In the genomic region with DNA sequence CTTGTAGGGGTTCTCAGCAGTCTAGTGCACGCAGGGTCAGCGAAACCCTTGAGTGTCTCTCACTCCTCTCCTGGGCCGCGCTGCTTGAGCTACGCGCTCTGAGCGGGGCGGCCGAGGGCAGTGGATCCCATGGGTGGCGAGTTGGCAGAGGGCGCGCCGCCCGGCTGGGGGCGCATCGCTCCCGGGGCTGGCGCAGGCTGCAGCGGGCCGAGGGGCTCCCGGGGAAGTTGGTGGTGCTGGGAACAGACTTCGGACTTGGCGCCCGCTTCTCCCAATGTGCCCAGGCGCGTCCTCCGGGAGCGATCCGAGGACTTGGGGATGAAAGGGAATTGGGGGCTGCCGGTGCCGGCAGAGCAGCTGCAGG, we compare ENCODE assay signal across 8 mouse cellular contexts. TPM values are rescaled to one million over a fixed set of nuclear protein-coding genes. Genes with fewer than 3 reads are reported as not detected.
DNase-seq lines count a peak whose midpoint lies in the region; ATAC-seq and TF ChIP-seq lines count a peak whose summit lies in the region.

No protein-coding gene starts in this region.

- H3K9ac ChIP-seq in kidney, embryonic 14.5 days (ENCODE audit: low read depth, low read length): peak overlapping the region; percentile 65
- H3K9ac ChIP-seq in limb, embryonic 14.5 days (ENCODE audit: low read depth, low read length, severe bottlenecking): peak overlapping the region; percentile 66

- H3K4me2 ChIP-seq in kidney, embryonic 14.5 days (replicated peaks; ENCODE audit: low read depth, low read length): peak overlapping the region; percentile 99
- H3K4me2 ChIP-seq in limb, embryonic 14.5 days (replicated peaks; ENCODE audit: low read depth, low read length, severe bottlenecking): peak overlapping the region; percentile 95

- DNase-seq in kidney, postnatal 25 days: no peak
- DNase-seq in heart, embryonic 10.5 days (ENCODE audit: low spot score): no peak
- peak; percentile 21 for DNase-seq in limb, embryonic 14.5 days (ENCODE audit: low spot score)
- peak; percentile 57 for DNase-seq in right cerebral cortex, postnatal 4 days
- DNase-seq in cerebellum, adult 18-20 months: no peak

- no peak overlapping the region for H3K27ac ChIP-seq in kidney, embryonic 14.5 days (ENCODE audit: low read depth, low read length)
- no peak overlapping the region for H3K27ac ChIP-seq in brown adipose tissue, adult 24 weeks (replicated peaks; ENCODE audit: low read depth, low read length)
- peak overlapping the region; percentile 81 for H3K27ac ChIP-seq in heart, embryonic 10.5 days
- 0 out of 2 replicates have a peak overlapping the region, but pooled peaks have one; percentile 5 for H3K27ac ChIP-seq in limb, embryonic 14.5 days (replicated peaks; ENCODE audit: low read depth, low read length)

- peak overlapping the region; percentile 70 for H3K4me3 ChIP-seq in kidney, embryonic 14.5 days (ENCODE audit: low read length)
- peak overlapping the region; percentile 24 for H3K4me3 ChIP-seq in brown adipose tissue, adult 24 weeks (ENCODE audit: insufficient read depth, low read depth, low read length)
- H3K4me3 ChIP-seq in heart, embryonic 10.5 days: peak overlapping the region; percentile 81
- peak overlapping the region; percentile 64 for H3K4me3 ChIP-seq in limb, embryonic 14.5 days (replicated peaks; ENCODE audit: low read length)

- H3K27me3 ChIP-seq in kidney, embryonic 14.5 days (ENCODE audit: control insufficient read depth, insufficient read depth, low read length): peaks cover 44% of the 10 kb centered on the region
- peaks cover 49% of the 10 kb centered on the region for H3K27me3 ChIP-seq in heart, embryonic 10.5 days (ENCODE audit: insufficient read depth, poor library complexity, severe bottlenecking)
- H3K27me3 ChIP-seq in limb, embryonic 14.5 days (ENCODE audit: control insufficient read depth, insufficient read depth, low read length): peaks cover 29% of the 10 kb centered on the region

- H3K4me1 ChIP-seq in kidney, embryonic 14.5 days (ENCODE audit: control insufficient read depth, insufficient read depth, low read length): no peaks in the 10 kb centered on the region; the same call in 1 of the 2 replicates
- no peaks in the 10 kb centered on the region for H3K4me1 ChIP-seq in brown adipose tissue, adult 24 weeks (ENCODE audit: control insufficient read depth, insufficient read depth, insufficient read length, low read length)
- H3K4me1 ChIP-seq in heart, embryonic 10.5 days: peaks cover 8% of the 10 kb centered on the region; the same call in 1 of the 2 replicates
- H3K4me1 ChIP-seq in limb, embryonic 14.5 days (ENCODE audit: control insufficient read depth, insufficient read depth, low read length): 0 out of 2 replicates have a peak, but pooled peaks cover 4% of the 10 kb centered on the region

- no peaks in the 10 kb centered on the region for H3K36me3 ChIP-seq in kidney, embryonic 14.5 days (ENCODE audit: control insufficient read depth, insufficient read depth, low read length)
- no peaks in the 10 kb centered on the region for H3K36me3 ChIP-seq in heart, embryonic 10.5 days
- H3K36me3 ChIP-seq in limb, embryonic 14.5 days (ENCODE audit: control insufficient read depth, insufficient read depth, low read length): no peaks in the 10 kb centered on the region

- ATAC-seq in kidney, embryonic 14.5 days (ENCODE audit: low FRiP score, low TSS enrichment): peak; percentile 84
- peak; percentile 44 for ATAC-seq in limb, embryonic 14.5 days (ENCODE audit: low FRiP score, low read depth)
- ATAC-seq in CD4-positive, CD25-positive, alpha-beta regulatory T cell, adult 4 months: no peak

- H3K9me3 ChIP-seq in kidney, embryonic 14.5 days (ENCODE audit: control insufficient read depth, low read length): no peaks in the 10 kb centered on the region
- no peaks in the 10 kb centered on the region for H3K9me3 ChIP-seq in heart, embryonic 10.5 days
- no peaks in the 10 kb centered on the region for H3K9me3 ChIP-seq in limb, embryonic 14.5 days (ENCODE audit: control insufficient read depth, low read length)

- WGBS in kidney, embryonic 14.5 days: under 1% methylated on average over 31 of the region's 31 CpGs
- WGBS in heart, embryonic 10.5 days: 1% methylated on average over 31 of the region's 31 CpGs
- WGBS in limb, embryonic 14.5 days: under 1% methylated on average over 30 of the region's 31 CpGs

- no peak for TF ChIP-seq POLR2A in limb, embryonic 14.5 days (IDR thresholded peaks at IDR 0.05; ENCODE audit: borderline replicate concordance, extremely low read depth, insufficient read depth, insufficient read length)

RNA-seq across cellular contexts. Expression of a gene that starts 0.5 kb away (rescaled TPM):
- polyA plus RNA-seq in kidney, embryonic 14.5 days (2014; fragmentation: Nextera tagmentation; extraction: Ambion mirVana): 2.8 and 3.1 TPM in 2 replicates
- polyA plus RNA-seq in brown adipose tissue, adult 24 weeks (2012; ENCODE audit: insufficient read depth, insufficient read length, missing spikeins): 37.3 and 42.5 TPM in 2 replicates
- 4.7 and 5.9 TPM in 2 replicates for polyA plus RNA-seq in heart, embryonic 10.5 days (2016; fragmentation: Nextera tagmentation; extraction: Ambion mirVana)
- polyA plus RNA-seq in limb, embryonic 14.5 days (2012; rRNA removed): 8.4 and 9.4 TPM in 2 replicates
- 13.0 and 14.3 TPM in 2 replicates for polyA plus RNA-seq in limb, embryonic 14.5 days (2014; fragmentation: Nextera tagmentation; extraction: Ambion mirVana)
- polyA plus RNA-seq in CD4-positive, CD25-positive, alpha-beta regulatory T cell, adult 4 months (2017; shearing (Covaris generic)): not detected

Comparison
In these comparisons a context has a peak if more than half of its experiments do, and no peak if none do; other contexts are left out.
1. H3K27ac ChIP-seq: peak in heart, embryonic 10.5 days (single experiment) and limb, embryonic 14.5 days (single experiment); none in kidney, embryonic 14.5 days (single experiment) and brown adipose tissue, adult 24 weeks (single experiment).
2. H3K4me3 ChIP-seq: peak in every context shown above with its lines; median percentile 81 in heart, embryonic 10.5 days; 70 in kidney, embryonic 14.5 days; 64 in limb, embryonic 14.5 days; 24 in brown adipose tissue, adult 24 weeks.
3. DNase-seq: peak in limb, embryonic 14.5 days (single experiment) and right cerebral cortex, postnatal 4 days (single experiment); none in kidney, postnatal 25 days (0 of 2), heart, embryonic 10.5 days (single experiment) and cerebellum, adult 18-20 months (0 of 2).